Mouse (Mus musculus) liver, adult 2 months (tissue): ENCODE results near the gene Lrfn1.

Experiments
- CTCF ChIP-seq: fragments of 200-500 bp; IDR thresholded peaks from 2 replicates; pipeline ENCODE4 v1.5.1; 2011; ENCODE audit warnings: low read depth, low read length, control low read depth
- POLR2A ChIP-seq: fragments of 200-500 bp; IDR thresholded peaks from 2 replicates; pipeline ENCODE4 v1.6.1; 2011; ENCODE audit warnings: low read length, control low read depth; ENCODE audit not compliant: insufficient read depth; ENCODE audit errors: extremely low read depth

DNA sequence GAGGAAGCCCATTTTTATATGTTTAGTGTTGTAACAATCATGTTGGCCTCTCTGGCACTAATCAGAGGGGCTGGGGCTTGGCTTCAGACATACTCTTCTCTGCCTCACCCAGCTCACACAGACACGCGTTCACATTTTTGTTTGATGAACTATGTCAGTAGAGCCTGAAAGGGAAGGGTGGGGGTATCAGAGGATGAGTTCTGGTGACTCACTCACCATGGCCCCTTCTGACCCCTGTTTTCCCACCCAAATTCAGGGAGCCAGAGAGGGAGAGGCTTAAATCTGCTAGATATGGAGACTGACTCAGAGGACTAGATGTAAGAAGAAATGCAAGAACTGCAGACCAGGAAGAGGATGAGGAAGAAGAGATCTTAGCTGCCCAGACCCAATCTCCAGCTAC lies 32.4 kb upstream of the Lrfn1 start:
- TF ChIP-seq POLR2A: no peak
- no peak for TF ChIP-seq CTCF
